Mouse (Mus musculus): Measurements from ENCODE around the gene Ctdnep1. TPM values are rescaled to one million over a fixed set of nuclear protein-coding genes. Genes with fewer than 3 reads are reported as not detected.

Ctdnep1 gene
- polyA plus RNA-seq, 1 experiment: 75.8 TPM

- Histone ChIP-seq H3K4me3 (ENCODE audit: extremely low read depth, insufficient read depth, insufficient read length) (peak within 1 kb of the TSS; percentile 63), H3K36me3 (ENCODE audit: control insufficient read depth, insufficient read depth, low read length) (peaks cover 20% of the 10 kb centered on the region), H3K4me1 (ENCODE audit: control insufficient read depth, insufficient read depth, insufficient read length) (peaks cover 7% of the 10 kb centered on the region; the same call in 1 of the 2 replicates), H3K27ac (ENCODE audit: insufficient read depth, low read length) (peak within 1 kb of the TSS; percentile 91), H3K27me3 (ENCODE audit: control insufficient read depth, insufficient read depth, low read length) (no peaks in the 10 kb centered on the region)
- TF ChIP-seq POLR2A (IDR thresholded peaks at IDR 0.05; ENCODE audit: low read depth, low read length) (peak; percentile 59), CTCF (IDR thresholded peaks at IDR 0.05; ENCODE audit: extremely low read depth, insufficient read depth, insufficient read length, insufficient replicate concordance) (no peak)
- peak; percentile 92 to 97 for DNase-seq (ENCODE audit: low read depth in 1 of 2, low spot score in 2 of 2)
- WGBS: under 1% methylated on average over 40 of the region's 40 CpGs
Observed at GRCm38 (mm10) chr11:69990850-69991691, 10.1 kb downstream of the Ctdnep1 start, which contains the start of gene Gabarap. Gabarap (plus strand) TSS chr11:69991143.

- Histone ChIP-seq H3K36me3 (ENCODE audit: control insufficient read depth, insufficient read depth, low read length) (peaks cover 19% of the 10 kb centered on the region), H3K27ac (ENCODE audit: insufficient read depth, low read length) (peak overlapping the region; percentile 81), H3K4me1 (ENCODE audit: control insufficient read depth, insufficient read depth, insufficient read length) (peaks cover 7% of the 10 kb centered on the region; the same call in 1 of the 2 replicates), H3K4me3 (ENCODE audit: extremely low read depth, insufficient read depth, insufficient read length) (peak overlapping the region; percentile 63), H3K27me3 (ENCODE audit: control insufficient read depth, insufficient read depth, low read length) (no peaks in the 10 kb centered on the region)
- TF ChIP-seq POLR2A (IDR thresholded peaks at IDR 0.05; ENCODE audit: low read depth, low read length) (no peak), CTCF (IDR thresholded peaks at IDR 0.05; ENCODE audit: extremely low read depth, insufficient read depth, insufficient read length, insufficient replicate concordance) (no peak)
- WGBS: under 1% methylated on average over 15 of the region's 15 CpGs
- no peak for DNase-seq (ENCODE audit: low read depth in 1 of 2, low spot score in 2 of 2)
Observed at GRCm38 (mm10) chr11:69991711-69992110, 10.8 kb downstream of the Ctdnep1 start.

DNA sequence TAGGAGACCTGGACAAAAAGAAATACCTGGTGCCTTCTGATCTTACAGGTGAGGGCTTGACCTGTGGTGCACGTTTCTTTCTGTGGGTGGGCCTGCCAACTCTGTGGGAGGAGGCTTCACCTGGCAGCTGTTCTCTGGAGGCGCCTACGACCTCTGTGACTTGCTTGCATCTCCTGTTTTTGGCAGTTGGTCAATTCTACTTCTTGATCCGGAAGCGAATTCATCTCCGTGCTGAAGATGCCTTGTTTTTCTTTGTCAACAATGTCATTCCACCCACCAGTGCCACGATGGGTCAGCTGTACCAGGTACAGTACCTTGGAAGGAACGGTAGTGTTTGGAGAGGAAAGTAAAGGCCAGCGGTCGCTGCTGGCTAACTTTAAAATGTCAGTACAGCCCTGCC lies 11.4 kb downstream of the Ctdnep1 start:
- Histone ChIP-seq H3K36me3 (ENCODE audit: control insufficient read depth, insufficient read depth, low read length) (peaks cover 17% of the 10 kb centered on the region), H3K27me3 (ENCODE audit: control insufficient read depth, insufficient read depth, low read length) (no peaks in the 10 kb centered on the region), H3K27ac (ENCODE audit: insufficient read depth, low read length) (no peak overlapping the region), H3K4me1 (ENCODE audit: control insufficient read depth, insufficient read depth, insufficient read length) (peaks cover 7% of the 10 kb centered on the region; the same call in 1 of the 2 replicates), H3K4me3 (ENCODE audit: extremely low read depth, insufficient read depth, insufficient read length) (peak overlapping the region; percentile 37; the same call in 1 of the 2 replicates)
- TF ChIP-seq POLR2A (IDR thresholded peaks at IDR 0.05; ENCODE audit: low read depth, low read length) (no peak), CTCF (IDR thresholded peaks at IDR 0.05; ENCODE audit: extremely low read depth, insufficient read depth, insufficient read length, insufficient replicate concordance) (no peak)
- DNase-seq (ENCODE audit: low read depth in 1 of 2, low spot score in 2 of 2): no peak
- 75% methylated on average over 10 of the region's 10 CpGs for WGBS

GRCm38 (mm10) chr11:69992932-69993331 lies 12.0 kb downstream of the Ctdnep1 start:
- no peaks in the 10 kb centered on the region for H3K27me3 ChIP-seq (ENCODE audit: control insufficient read depth, insufficient read depth, low read length)
- TF ChIP-seq POLR2A (IDR thresholded peaks at IDR 0.05; ENCODE audit: low read depth, low read length): no peak
- no peak for TF ChIP-seq CTCF (IDR thresholded peaks at IDR 0.05; ENCODE audit: extremely low read depth, insufficient read depth, insufficient read length, insufficient replicate concordance)
- H3K4me1 ChIP-seq (ENCODE audit: control insufficient read depth, insufficient read depth, insufficient read length): peaks cover 9% of the 10 kb centered on the region; the same call in 1 of the 2 replicates
- H3K4me3 ChIP-seq (ENCODE audit: extremely low read depth, insufficient read depth, insufficient read length): no peak overlapping the region
- 91% methylated on average over 3 of the region's 3 CpGs for WGBS
- H3K27ac ChIP-seq (ENCODE audit: insufficient read depth, low read length): no peak overlapping the region
- peaks cover 17% of the 10 kb centered on the region for H3K36me3 ChIP-seq (ENCODE audit: control insufficient read depth, insufficient read depth, low read length)
- no peak for DNase-seq (ENCODE audit: low read depth in 1 of 2, low spot score in 2 of 2)

DNA sequence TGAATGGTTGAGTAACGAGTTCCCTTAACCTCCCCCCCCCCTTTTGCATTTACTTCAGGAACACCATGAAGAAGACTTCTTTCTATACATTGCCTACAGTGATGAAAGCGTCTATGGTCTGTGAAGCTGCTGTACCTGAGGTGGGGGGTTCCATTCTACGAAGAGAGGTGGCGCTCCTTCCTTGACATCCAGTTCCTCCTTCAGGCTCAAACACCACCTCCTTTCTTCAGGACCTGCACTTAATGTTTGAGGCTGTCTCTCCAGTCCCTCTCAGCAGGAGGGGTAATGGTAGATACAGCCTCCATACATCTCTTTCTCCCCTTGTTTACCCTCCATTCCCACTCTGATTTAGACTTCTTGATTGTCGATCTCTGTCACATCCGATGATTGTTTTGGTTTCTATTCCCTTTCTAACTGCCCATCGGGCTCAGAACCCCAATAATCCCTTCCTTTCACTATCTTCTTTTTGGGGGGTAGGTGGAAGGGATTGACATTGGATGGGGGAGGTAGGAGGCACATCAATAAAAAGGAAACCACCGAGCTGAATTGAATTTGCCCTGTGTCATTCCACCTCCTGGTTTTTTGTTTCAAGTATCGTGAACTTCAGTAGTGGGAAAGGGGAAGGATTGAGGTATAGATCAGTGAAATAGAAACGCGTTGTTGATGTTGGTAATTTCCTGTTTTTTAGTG lies 13.6 kb downstream of the Ctdnep1 start:
- Histone ChIP-seq H3K27ac (ENCODE audit: insufficient read depth, low read length) (no peak overlapping the region), H3K27me3 (ENCODE audit: control insufficient read depth, insufficient read depth, low read length) (no peaks in the 10 kb centered on the region), H3K4me1 (ENCODE audit: control insufficient read depth, insufficient read depth, insufficient read length) (peaks cover 9% of the 10 kb centered on the region; the same call in 1 of the 2 replicates), H3K4me3 (ENCODE audit: extremely low read depth, insufficient read depth, insufficient read length) (no peak overlapping the region), H3K36me3 (ENCODE audit: control insufficient read depth, insufficient read depth, low read length) (peaks cover 30% of the 10 kb centered on the region)
- TF ChIP-seq CTCF (IDR thresholded peaks at IDR 0.05; ENCODE audit: extremely low read depth, insufficient read depth, insufficient read length, insufficient replicate concordance) (no peak), POLR2A (IDR thresholded peaks at IDR 0.05; ENCODE audit: low read depth, low read length) (no peak)
- 85% methylated on average over 11 of the region's 11 CpGs for WGBS
- DNase-seq (ENCODE audit: low read depth in 1 of 2, low spot score in 2 of 2): no peak

- 2% methylated on average over 36 of the region's 36 CpGs for WGBS
- peak; percentile 97 to 98 for DNase-seq (ENCODE audit: low read depth in 1 of 2, low spot score in 2 of 2)
- Histone ChIP-seq H3K27me3 (ENCODE audit: control insufficient read depth, insufficient read depth, low read length) (no peaks in the 10 kb centered on the region), H3K36me3 (ENCODE audit: control insufficient read depth, insufficient read depth, low read length) (peaks cover 30% of the 10 kb centered on the region), H3K27ac (ENCODE audit: insufficient read depth, low read length) (peak within 1 kb of the TSS; percentile 92), H3K4me1 (ENCODE audit: control insufficient read depth, insufficient read depth, insufficient read length) (peaks cover 9% of the 10 kb centered on the region; the same call in 1 of the 2 replicates), H3K4me3 (ENCODE audit: extremely low read depth, insufficient read depth, insufficient read length) (peak within 1 kb of the TSS; percentile 91)
- TF ChIP-seq POLR2A (IDR thresholded peaks at IDR 0.05; ENCODE audit: low read depth, low read length) (peak; percentile 25; the same call in 1 of the 2 replicates), CTCF (IDR thresholded peaks at IDR 0.05; ENCODE audit: extremely low read depth, insufficient read depth, insufficient read length, insufficient replicate concordance) (peak; percentile 11; the same call in 1 of the 2 replicates)
Observed at GRCm38 (mm10) chr11:69995391-69995960, 14.5 kb downstream of the Ctdnep1 start, which contains the start of gene Phf23. Phf23 (plus strand) TSS chr11:69995777.

Measured in spleen, adult 2 months (tissue).